ENCODE assay signal across 23 mouse cellular contexts in genomic region chr8:48322240-48322639, GRCm38 (mm10).
A peak's percentile ranks its signal among the peaks of the same experiment; 100 is the strongest.
DNase-seq lines count a peak whose midpoint lies in the region; ATAC-seq and TF ChIP-seq lines count a peak whose summit lies in the region.
"Had no signal": no experiment of that assay in that cellular context is flagged by ENCODE, and none has a peak within 500 bp of the region (broad histone marks: within the 10 kb centered on the region; RNA-seq: fewer than 3 reads in every experiment).

No protein-coding gene starts in this region.

- H3K4me2 ChIP-seq in forebrain, embryonic 12.5 days: no peak overlapping the region
- H3K4me2 ChIP-seq in hindbrain, embryonic 13.5 days: no peak overlapping the region
- no peak overlapping the region for H3K4me2 ChIP-seq in hindbrain, postnatal 0 days (ENCODE audit: low read depth, low read length)
- no peak overlapping the region for H3K4me2 ChIP-seq in liver, embryonic 12.5 days
- H3K4me2 ChIP-seq: embryonic facial prominence, embryonic 12.5 days; embryonic facial prominence, embryonic 15.5 days; heart, embryonic 13.5 days; hindbrain, embryonic 15.5 days; intestine, embryonic 15.5 days had no signal

- no peaks in the 10 kb centered on the region for H3K27me3 ChIP-seq in forebrain, embryonic 12.5 days
- H3K27me3 ChIP-seq in forebrain, embryonic 10.5 days (ENCODE audit: poor library complexity, severe bottlenecking): no peaks in the 10 kb centered on the region
- H3K27me3 ChIP-seq in hindbrain, embryonic 13.5 days: no peaks in the 10 kb centered on the region
- no peaks in the 10 kb centered on the region for H3K27me3 ChIP-seq in hindbrain, postnatal 0 days (ENCODE audit: insufficient read depth, low read length)
- no peaks in the 10 kb centered on the region for H3K27me3 ChIP-seq in liver, embryonic 12.5 days (replicated peaks)
- H3K27me3 ChIP-seq: embryonic facial prominence, embryonic 12.5 days; embryonic facial prominence, embryonic 15.5 days; heart, embryonic 13.5 days; hindbrain, embryonic 15.5 days; intestine, embryonic 15.5 days had no signal

- no peaks in the 10 kb centered on the region for H3K36me3 ChIP-seq in forebrain, embryonic 12.5 days (replicated peaks)
- H3K36me3 ChIP-seq in forebrain, embryonic 10.5 days (replicated peaks): peaks cover 25% of the 10 kb centered on the region
- no peaks in the 10 kb centered on the region for H3K36me3 ChIP-seq in hindbrain, embryonic 13.5 days
- no peaks in the 10 kb centered on the region for H3K36me3 ChIP-seq in hindbrain, postnatal 0 days (ENCODE audit: insufficient read depth, low read length)
- no peaks in the 10 kb centered on the region for H3K36me3 ChIP-seq in liver, embryonic 12.5 days
- H3K36me3 ChIP-seq: embryonic facial prominence, embryonic 12.5 days; heart, embryonic 13.5 days; hindbrain, embryonic 15.5 days; intestine, embryonic 15.5 days had no signal

- no peaks in the 10 kb centered on the region for H3K9me3 ChIP-seq in forebrain, embryonic 12.5 days
- no peaks in the 10 kb centered on the region for H3K9me3 ChIP-seq in forebrain, embryonic 10.5 days
- no peaks in the 10 kb centered on the region for H3K9me3 ChIP-seq in hindbrain, embryonic 13.5 days
- no peaks in the 10 kb centered on the region for H3K9me3 ChIP-seq in hindbrain, postnatal 0 days (ENCODE audit: low read length)
- no peaks in the 10 kb centered on the region for H3K9me3 ChIP-seq in liver, embryonic 12.5 days (replicated peaks)
- H3K9me3 ChIP-seq: embryonic facial prominence, embryonic 12.5 days; embryonic facial prominence, embryonic 15.5 days; heart, embryonic 13.5 days; hindbrain, embryonic 15.5 days; intestine, embryonic 15.5 days had no signal

- TF ChIP-seq CTCF in hindbrain, postnatal 0 days (IDR thresholded peaks at IDR 0.05; ENCODE audit: low read depth): no peak

- no peak for ATAC-seq in forebrain, embryonic 12.5 days (ENCODE audit: low FRiP score)
- no peak for ATAC-seq in hindbrain, embryonic 13.5 days (ENCODE audit: low FRiP score)
- ATAC-seq in hindbrain, postnatal 0 days: no peak
- ATAC-seq in liver, embryonic 12.5 days: no peak
- ATAC-seq: activated CD4-positive, CD25-positive, alpha-beta regulatory T cell, adult 4 months; intestine, embryonic 15.5 days had no signal

- H3K9ac ChIP-seq in forebrain, embryonic 12.5 days: no peak overlapping the region
- no peak overlapping the region for H3K9ac ChIP-seq in hindbrain, embryonic 13.5 days
- no peak overlapping the region for H3K9ac ChIP-seq in hindbrain, postnatal 0 days (replicated peaks; ENCODE audit: low read length)
- H3K9ac ChIP-seq in liver, embryonic 12.5 days: no peak overlapping the region
- H3K9ac ChIP-seq: embryonic facial prominence, embryonic 12.5 days; embryonic facial prominence, embryonic 15.5 days; heart, embryonic 13.5 days; hindbrain, embryonic 15.5 days; intestine, embryonic 15.5 days had no signal

- WGBS in forebrain, embryonic 12.5 days: 92% methylated on average over 6 of the region's 6 CpGs
- 96% methylated on average over 6 of the region's 6 CpGs for WGBS in forebrain, embryonic 10.5 days
- WGBS in hindbrain, embryonic 13.5 days: 94% methylated on average over 6 of the region's 6 CpGs
- WGBS in hindbrain, postnatal 0 days: 94% methylated on average over 6 of the region's 6 CpGs
- WGBS in liver, embryonic 12.5 days (ENCODE audit: insufficient replicate concordance): 81% methylated on average over 6 of the region's 6 CpGs

- H3K4me1 ChIP-seq in forebrain, embryonic 12.5 days: peaks cover 13% of the 10 kb centered on the region; the same call in 1 of the 2 replicates
- H3K4me1 ChIP-seq in forebrain, embryonic 10.5 days: no peaks in the 10 kb centered on the region
- H3K4me1 ChIP-seq in hindbrain, embryonic 13.5 days (replicated peaks): peaks cover 19% of the 10 kb centered on the region; the same call in 1 of the 2 replicates
- no peaks in the 10 kb centered on the region for H3K4me1 ChIP-seq in hindbrain, postnatal 0 days (ENCODE audit: insufficient read depth, low read length)
- no peaks in the 10 kb centered on the region for H3K4me1 ChIP-seq in liver, embryonic 12.5 days
- H3K4me1 ChIP-seq: embryonic facial prominence, embryonic 12.5 days; embryonic facial prominence, embryonic 15.5 days; heart, embryonic 13.5 days; hindbrain, embryonic 15.5 days; intestine, embryonic 15.5 days had no signal

- DNase-seq in forebrain, embryonic 10.5 days (ENCODE audit: extremely low spot score, low spot score): no peak
- DNase-seq in hindbrain, postnatal 0 days (ENCODE audit: low spot score): no peak
- DNase-seq in telencephalon, adult 2 months (ENCODE audit: low read depth, low spot score): peak; percentile 62
- DNase-seq: adrenal gland, adult 8-10 months; adrenal gland, postnatal 25 days; cerebellum, adult 11-12 months; cerebellum, adult 9-10 months; cerebellum, postnatal 14 days; gastrocnemius, postnatal 25 days; heart, adult 18-20 months; heart, postnatal 14 days; heart, postnatal 4 days; kidney, adult 11 months; kidney, adult 8-10 months had no signal

- H3K4me3 ChIP-seq in forebrain, embryonic 12.5 days (replicated peaks): no peak overlapping the region
- no peak overlapping the region for H3K4me3 ChIP-seq in forebrain, embryonic 10.5 days
- no peak overlapping the region for H3K4me3 ChIP-seq in hindbrain, embryonic 13.5 days
- no peak overlapping the region for H3K4me3 ChIP-seq in hindbrain, postnatal 0 days (ENCODE audit: low read length)
- no peak overlapping the region for H3K4me3 ChIP-seq in liver, embryonic 12.5 days
- H3K4me3 ChIP-seq: embryonic facial prominence, embryonic 12.5 days; embryonic facial prominence, embryonic 15.5 days; heart, embryonic 13.5 days; hindbrain, embryonic 15.5 days; intestine, embryonic 15.5 days had no signal

- H3K27ac ChIP-seq in forebrain, embryonic 12.5 days: peak overlapping the region; percentile 42; the same call in 1 of the 2 replicates
- H3K27ac ChIP-seq in forebrain, embryonic 10.5 days: no peak overlapping the region
- peak overlapping the region; percentile 58; the same call in 1 of the 2 replicates for H3K27ac ChIP-seq in hindbrain, embryonic 13.5 days
- H3K27ac ChIP-seq in hindbrain, postnatal 0 days: no peak overlapping the region
- no peak overlapping the region for H3K27ac ChIP-seq in liver, embryonic 12.5 days
- H3K27ac ChIP-seq: embryonic facial prominence, embryonic 12.5 days; embryonic facial prominence, embryonic 15.5 days; heart, embryonic 13.5 days; hindbrain, embryonic 15.5 days; intestine, embryonic 15.5 days had no signal

Comparison
In these comparisons a context has a peak if more than half of its experiments do, and no peak if none do; other contexts are left out.
1. H3K27ac ChIP-seq: peak in forebrain, embryonic 12.5 days (single experiment) and hindbrain, embryonic 13.5 days (single experiment); none in forebrain, embryonic 10.5 days (single experiment), hindbrain, postnatal 0 days (single experiment) and liver, embryonic 12.5 days (single experiment).